ENCODE assay signal across 15 mouse cellular contexts in the genomic region with DNA sequence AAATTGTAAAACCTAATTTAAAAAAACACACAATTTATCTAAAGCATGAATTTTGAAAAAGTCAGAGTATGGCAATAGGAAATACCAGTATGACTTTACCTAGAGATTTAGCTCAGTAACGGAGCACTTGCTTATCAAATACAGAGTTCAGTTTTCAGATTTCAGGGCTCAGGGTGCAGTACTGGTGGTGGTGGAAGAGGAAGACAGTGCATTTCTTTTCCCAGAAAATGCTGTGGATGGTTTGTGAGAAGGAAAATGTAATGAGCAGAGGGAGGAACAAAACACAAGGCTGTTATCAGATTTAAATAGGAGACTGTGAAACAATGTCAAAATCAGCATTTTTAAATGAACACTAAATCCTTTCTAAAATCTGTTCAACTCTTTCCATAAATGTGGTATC.
"Had no signal": no experiment of that assay in that cellular context is flagged by ENCODE, and none has a peak within 500 bp of the region (broad histone marks: within the 10 kb centered on the region; RNA-seq: fewer than 3 reads in every experiment).

No protein-coding gene starts in this region.

- H3K27me3 ChIP-seq: midbrain, embryonic 12.5 days; neural tube, embryonic 13.5 days; neural tube, embryonic 15.5 days had no signal

- H3K4me2 ChIP-seq: lung, embryonic 14.5 days; midbrain, embryonic 12.5 days; neural tube, embryonic 13.5 days; neural tube, embryonic 15.5 days had no signal

- H3K9me3 ChIP-seq: midbrain, embryonic 10.5 days; midbrain, embryonic 12.5 days; neural tube, embryonic 13.5 days; neural tube, embryonic 15.5 days had no signal

- DNase-seq: lung, postnatal 10 days; lung, postnatal 4 days; retina, postnatal 1 day; right cerebral cortex, adult 18-20 months; right cerebral cortex, postnatal 25 days; spleen, adult 18-20 months; thymus, adult 18-20 months; thymus, postnatal 14 days; thymus, postnatal 36 days had no signal

- H3K36me3 ChIP-seq: midbrain, embryonic 10.5 days; midbrain, embryonic 12.5 days; neural tube, embryonic 13.5 days; neural tube, embryonic 15.5 days had no signal

- H3K4me3 ChIP-seq: midbrain, embryonic 10.5 days; midbrain, embryonic 12.5 days; myocyte; neural tube, embryonic 13.5 days; neural tube, embryonic 15.5 days had no signal

- H3K4me1 ChIP-seq: midbrain, embryonic 10.5 days; midbrain, embryonic 12.5 days; neural tube, embryonic 13.5 days; neural tube, embryonic 15.5 days had no signal

- H3K27ac ChIP-seq: midbrain, embryonic 10.5 days; midbrain, embryonic 12.5 days; neural tube, embryonic 13.5 days; neural tube, embryonic 15.5 days had no signal

- H3K9ac ChIP-seq: lung, embryonic 14.5 days; midbrain, embryonic 12.5 days; neural tube, embryonic 13.5 days; neural tube, embryonic 15.5 days had no signal
